Mouse (Mus musculus): Measurements from ENCODE around the gene Myo18b.

DNA sequence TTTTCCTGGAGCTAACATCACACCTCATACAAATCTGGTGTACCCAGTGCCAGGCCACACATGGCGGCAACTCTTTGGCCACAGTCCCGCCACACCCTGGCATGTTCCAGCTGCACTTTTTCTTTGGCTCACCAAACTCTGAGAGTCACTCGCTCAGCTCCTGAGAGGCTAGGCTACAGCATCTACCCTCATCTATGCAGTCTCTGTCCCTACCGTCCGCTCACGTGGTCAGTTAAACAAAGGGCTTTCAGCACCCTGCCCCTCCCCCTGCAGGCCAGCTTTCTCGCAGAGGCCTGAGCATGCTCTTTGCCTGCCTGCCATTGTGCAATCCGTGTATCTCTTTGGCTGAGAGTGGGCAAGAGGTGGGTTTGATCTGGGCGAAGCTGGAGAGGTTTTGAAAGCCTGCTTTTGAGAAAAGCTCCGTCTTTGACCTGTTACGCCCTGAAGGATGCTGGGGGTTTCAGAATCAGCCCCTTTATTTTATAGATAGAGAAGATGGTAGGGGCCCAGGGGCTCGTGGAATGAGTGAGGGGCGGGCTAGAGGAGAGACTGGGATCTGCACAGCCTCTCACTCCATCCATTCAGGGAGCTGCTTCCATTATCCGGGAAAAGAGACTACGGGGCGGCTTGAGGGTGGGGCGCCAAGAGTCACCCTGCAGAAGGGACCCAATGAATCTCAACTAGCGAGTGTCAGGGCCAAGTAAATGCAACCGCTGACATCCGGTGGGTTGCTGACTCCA, 252.5 kb downstream of the Myo18b start:
- TF ChIP-seq CTCF (conservative IDR thresholded peaks at IDR 0.05 in 1 of 2, IDR thresholded peaks at IDR 0.05 in 1 of 2; ENCODE audit: low read depth in 2 of 2, low read length in 2 of 2) = no peak
- TF ChIP-seq POLR2A (IDR thresholded peaks at IDR 0.05; ENCODE audit: low read depth, low read length) = no peak
- no peak for TF ChIP-seq EP300 (IDR thresholded peaks at IDR 0.05; ENCODE audit: low read length)
- no peak for TF ChIP-seq USF1 (IDR thresholded peaks at IDR 0.05; ENCODE audit: low read depth, low read length)
- TF ChIP-seq JUND (conservative IDR thresholded peaks at IDR 0.05; ENCODE audit: low read depth, low read length) = no peak
- TF ChIP-seq MAFK (IDR thresholded peaks at IDR 0.05; ENCODE audit: insufficient replicate concordance, low read length) = no peak
- no peak for TF ChIP-seq BHLHE40 (IDR thresholded peaks at IDR 0.05; ENCODE audit: low read depth, low read length)
- no peak for TF ChIP-seq MAX (IDR thresholded peaks at IDR 0.05; ENCODE audit: low read length)
- no peak for TF ChIP-seq CHD1 (IDR thresholded peaks at IDR 0.05; ENCODE audit: low read depth, low read length)
- no peak for TF ChIP-seq SIN3A (IDR thresholded peaks at IDR 0.05; ENCODE audit: low read length)
